Mouse (Mus musculus): ENCODE measurements around the gene A4gnt.
A peak's percentile ranks its signal among the peaks of the same experiment; 100 is the strongest.

The A4gnt gene

GRCm38 (mm10) chr9:99637227-99637626 is 24.9 kb downstream of the A4gnt start:
- DNase-seq = no peak

- no peak for DNase-seq
Observed at GRCm38 (mm10) chr9:99637736-99638135, 25.4 kb downstream of the A4gnt start.

- DNase-seq = no peak
Observed at GRCm38 (mm10) chr9:99639957-99640356, 27.7 kb downstream of the A4gnt start.

- no peak for DNase-seq
Observed at GRCm38 (mm10) chr9:99645416-99645815, 33.1 kb downstream of the A4gnt start.

- no peak for DNase-seq
Observed at GRCm38 (mm10) chr9:99646102-99646501, 33.8 kb downstream of the A4gnt start.

- DNase-seq = no peak
Observed at GRCm38 (mm10) chr9:99660756-99661155, 48.5 kb downstream of the A4gnt start.

- peak; percentile 34 for DNase-seq
Observed at GRCm38 (mm10) chr9:99661606-99662166, 49.4 kb downstream of the A4gnt start.

GRCm38 (mm10) chr9:99662406-99662805 is 50.1 kb downstream of the A4gnt start:
- DNase-seq = peak; percentile 70

- DNase-seq = no peak
Observed at GRCm38 (mm10) chr9:99662887-99663286, 50.6 kb downstream of the A4gnt start.

- DNase-seq = peak; percentile 29
Observed at GRCm38 (mm10) chr9:99667596-99667995, 55.3 kb downstream of the A4gnt start.

- DNase-seq = peak; percentile 17
Observed at GRCm38 (mm10) chr9:99671603-99672002, 59.3 kb downstream of the A4gnt start.
